Mouse (Mus musculus) hindbrain, embryonic 14.5 days (tissue): ENCODE results near the gene Pgbd5. TPM values are rescaled to one million over a fixed set of nuclear protein-coding genes. Genes with fewer than 3 reads are reported as not detected.

ENCODE experiments used
- ATAC-seq: fragments of 200-750 bp; cut with Nextera tagmentation; 2 replicates; pipeline ENCODE4 v1.8.0; 2017; ENCODE audit warnings: moderate number of reproducible peaks, mild to moderate bottlenecking, moderate TSS enrichment, moderate library complexity; ENCODE audit not compliant: low FRiP score
- DNase-seq: peaks from one replicate; pipeline ENCODE4 v3.0.0-alpha.2; 2015; ENCODE audit warnings: low spot score
- H3K27ac ChIP-seq: fragments of 300-500 bp; sonication (generic); 2 replicates; pipeline ENCODE4 v1.5.1; 2014; ENCODE audit warnings: mild to moderate bottlenecking, moderate library complexity
- H3K27me3 ChIP-seq: fragments of 300-500 bp; sonication (generic); 2 replicates; pipeline ENCODE4 v1.6.1; 2014; ENCODE audit warnings: mild to moderate bottlenecking, low read length, mixed read lengths; ENCODE audit not compliant: control insufficient read depth, insufficient read depth
- H3K36me3 ChIP-seq: fragments of 300-500 bp; sonication (generic); replicated peaks from 2 replicates; pipeline ENCODE4 v1.6.1; 2014; ENCODE audit not compliant: control insufficient read depth, insufficient read depth
- H3K4me1 ChIP-seq: fragments of 300-500 bp; sonication (generic); replicated peaks from 2 replicates; pipeline ENCODE4 v1.6.1; 2014; ENCODE audit warnings: antibody characterized with exemption, low read length, mixed read lengths; ENCODE audit not compliant: control insufficient read depth, insufficient read depth
- H3K4me2 ChIP-seq: fragments of 300-500 bp; sonication (generic); replicated peaks from 2 replicates; pipeline ENCODE4 v1.6.1; 2014; ENCODE audit warnings: mild to moderate bottlenecking, moderate library complexity
- H3K4me3 ChIP-seq: fragments of 300-500 bp; sonication (generic); replicated peaks from 2 replicates; pipeline ENCODE4 v1.5.1; 2014; ENCODE audit warnings: mild to moderate bottlenecking, low read length
- H3K9ac ChIP-seq: fragments of 300-500 bp; sonication (generic); 2 replicates; pipeline ENCODE4 v1.6.1; 2014
- H3K9me3 ChIP-seq: fragments of 300-500 bp; sonication (generic); 2 replicates; pipeline ENCODE4 v1.6.1; 2016; ENCODE audit warnings: low read length; ENCODE audit not compliant: control insufficient read depth
- WGBS: fragments of 180-500 bp; shearing (Covaris S2); extraction: QIAGEN DNeasy Blood & Tissue Kit; methylation state at CpG from one replicate; pipeline ENCODE4 v1.1.7; 2014; 5-methylcytosine and 5-hydroxymethylcytosine counted together
- polyA plus RNA-seq: library from polyadenylated mRNA; unstranded; fragments of >200 nt; fragmentation: Nextera tagmentation; extraction: Ambion mirVana; gene quantifications from 2 replicates; pipeline ENCODE4 v1.2.1, GENCODE M21; 2014

Pgbd5 gene
- polyA plus RNA-seq, 1 experiment from 2014 or later: 16.9 TPM

GRCm38 (mm10) chr8:124398843-124399402, 40.5 kb downstream of the Pgbd5 start:
- H3K27me3 ChIP-seq: no peaks in the 10 kb centered on the region
- no peaks in the 10 kb centered on the region for H3K4me1 ChIP-seq
- DNase-seq (peak; percentile 42), ATAC-seq (0 out of 2 replicates have a peak, but pooled peaks have one; percentile 31)
- H3K27ac ChIP-seq: no peak overlapping the region
- H3K9me3 ChIP-seq: no peaks in the 10 kb centered on the region
- no peak overlapping the region for H3K4me2 ChIP-seq
- H3K9ac ChIP-seq: no peak overlapping the region
- WGBS: 33% methylated on average over 12 of the region's 12 CpGs
- no peak overlapping the region for H3K4me3 ChIP-seq
- H3K36me3 ChIP-seq: no peaks in the 10 kb centered on the region

- Histone ChIP-seq H3K27ac (no peak overlapping the region), H3K4me2 (no peak overlapping the region), H3K4me3 (no peak overlapping the region), H3K4me1 (no peaks in the 10 kb centered on the region), H3K9ac (no peak overlapping the region), H3K9me3 (no peaks in the 10 kb centered on the region), H3K36me3 (no peaks in the 10 kb centered on the region), H3K27me3 (no peaks in the 10 kb centered on the region)
- 77% methylated on average over 11 of the region's 11 CpGs for WGBS
- no peak for DNase-seq
- no peak for ATAC-seq
Observed at GRCm38 (mm10) chr8:124397321-124398065, 42.0 kb downstream of the Pgbd5 start.

- Histone ChIP-seq H3K36me3 (no peaks in the 10 kb centered on the region), H3K9ac (no peak overlapping the region), H3K4me1 (no peaks in the 10 kb centered on the region), H3K4me3 (no peak overlapping the region), H3K27me3 (no peaks in the 10 kb centered on the region), H3K27ac (no peak overlapping the region), H3K4me2 (no peak overlapping the region), H3K9me3 (no peaks in the 10 kb centered on the region)
- 98% methylated on average over 2 of the region's 2 CpGs for WGBS
- ATAC-seq (no peak), DNase-seq (no peak)
Observed at GRCm38 (mm10) chr8:124396531-124396930, 42.9 kb downstream of the Pgbd5 start.

- Histone ChIP-seq H3K27ac (no peak overlapping the region), H3K27me3 (no peaks in the 10 kb centered on the region), H3K4me3 (no peak overlapping the region), H3K9me3 (no peaks in the 10 kb centered on the region), H3K4me2 (no peak overlapping the region), H3K9ac (no peak overlapping the region), H3K36me3 (no peaks in the 10 kb centered on the region), H3K4me1 (no peaks in the 10 kb centered on the region)
- ATAC-seq (no peak), DNase-seq (no peak)
- 79% methylated on average over 7 of the region's 7 CpGs for WGBS
Observed at GRCm38 (mm10) chr8:124395392-124395791, 44.1 kb downstream of the Pgbd5 start.

GRCm38 (mm10) chr8:124394951-124395350, 44.5 kb downstream of the Pgbd5 start:
- Histone ChIP-seq H3K4me2 (no peak overlapping the region), H3K27ac (no peak overlapping the region), H3K9me3 (no peaks in the 10 kb centered on the region), H3K4me1 (no peaks in the 10 kb centered on the region), H3K9ac (no peak overlapping the region), H3K27me3 (no peaks in the 10 kb centered on the region), H3K4me3 (no peak overlapping the region), H3K36me3 (no peaks in the 10 kb centered on the region)
- 88% methylated on average over 7 of the region's 7 CpGs for WGBS
- ATAC-seq: no peak
- DNase-seq: no peak

- DNase-seq: no peak
- no peak for ATAC-seq
- 82% methylated on average over 4 of the region's 4 CpGs for whole genome bisulfite sequencing
- H3K27ac ChIP-seq: no peak overlapping the region
- no peaks in the 10 kb centered on the region for H3K36me3 ChIP-seq
- H3K9ac ChIP-seq: no peak overlapping the region
- no peaks in the 10 kb centered on the region for H3K4me1 ChIP-seq
- no peaks in the 10 kb centered on the region for H3K9me3 ChIP-seq
- H3K4me2 ChIP-seq: no peak overlapping the region
- H3K27me3 ChIP-seq: no peaks in the 10 kb centered on the region
- H3K4me3 ChIP-seq: no peak overlapping the region
Observed at GRCm38 (mm10) chr8:124393927-124394326, 45.5 kb downstream of the Pgbd5 start.

GRCm38 (mm10) chr8:124393013-124393412, 46.4 kb downstream of the Pgbd5 start:
- no peaks in the 10 kb centered on the region for H3K9me3 ChIP-seq
- H3K27me3 ChIP-seq: no peaks in the 10 kb centered on the region
- ATAC-seq: no peak
- H3K4me3 ChIP-seq: no peak overlapping the region
- 88% methylated on average over 5 of the region's 5 CpGs for WGBS
- no peak overlapping the region for H3K9ac ChIP-seq
- H3K27ac ChIP-seq: no peak overlapping the region
- no peak for DNase-seq
- H3K4me1 ChIP-seq: no peaks in the 10 kb centered on the region
- no peak overlapping the region for H3K4me2 ChIP-seq
- H3K36me3 ChIP-seq: no peaks in the 10 kb centered on the region

GRCm38 (mm10) chr8:124392271-124393012, 47.0 kb downstream of the Pgbd5 start:
- Histone ChIP-seq H3K36me3 (no peaks in the 10 kb centered on the region), H3K4me2 (no peak overlapping the region), H3K9me3 (no peaks in the 10 kb centered on the region), H3K9ac (no peak overlapping the region), H3K27me3 (no peaks in the 10 kb centered on the region), H3K27ac (no peak overlapping the region), H3K4me1 (no peaks in the 10 kb centered on the region), H3K4me3 (no peak overlapping the region)
- ATAC-seq: no peak
- 44% methylated on average over 10 of the region's 10 CpGs for WGBS
- no peak for DNase-seq

GRCm38 (mm10) chr8:124391191-124391590, 48.3 kb downstream of the Pgbd5 start:
- H3K27me3 ChIP-seq: no peaks in the 10 kb centered on the region
- no peaks in the 10 kb centered on the region for H3K36me3 ChIP-seq
- H3K4me2 ChIP-seq: no peak overlapping the region
- H3K9ac ChIP-seq: no peak overlapping the region
- ATAC-seq (no peak), DNase-seq (no peak)
- H3K4me3 ChIP-seq: no peak overlapping the region
- H3K9me3 ChIP-seq: no peaks in the 10 kb centered on the region
- H3K4me1 ChIP-seq: 0 out of 2 replicates have a peak, but pooled peaks cover 3% of the 10 kb centered on the region
- WGBS: 86% methylated on average over 7 of the region's 7 CpGs
- H3K27ac ChIP-seq: no peak overlapping the region
